Mouse (Mus musculus) myocyte (in vitro differentiated cells): ENCODE data around the gene Cpne5. TPM values are rescaled to one million over a fixed set of nuclear protein-coding genes. Genes with fewer than 3 reads are reported as not detected.

Source experiments
- H3K27me3 ChIP-seq: one replicate; pipeline ENCODE4 v1.6.1; 2011; ENCODE audit not compliant: control insufficient read depth, insufficient read depth, insufficient read length
- H3K36me3 ChIP-seq: one replicate; pipeline ENCODE4 v1.6.1; 2011; ENCODE audit not compliant: control insufficient read depth, insufficient read depth
- H3K4me2 ChIP-seq: one replicate; pipeline ENCODE4 v1.6.1; 2011; ENCODE audit warnings: low read depth, control low read depth
- H3K4me3 ChIP-seq: one replicate; pipeline ENCODE4 v1.5.1; 2011; ENCODE audit warnings: mild to moderate bottlenecking, control low read depth, moderate library complexity
- H3K79me2 ChIP-seq: one replicate; pipeline ENCODE4 v1.6.1; 2011; ENCODE audit not compliant: control insufficient read depth, insufficient read depth
- H3ac ChIP-seq: one replicate; pipeline ENCODE4 v1.6.1; 2011; ENCODE audit not compliant: control insufficient read depth, insufficient read length
- CEBPB ChIP-seq: IDR thresholded peaks from 2 replicates; pipeline ENCODE4 v1.6.1; 2011; ENCODE audit warnings: mild to moderate bottlenecking, moderate library complexity; ENCODE audit not compliant: poor library complexity, insufficient read depth, severe bottlenecking
- E2F4 ChIP-seq: IDR thresholded peaks from one replicate; pipeline ENCODE4 v1.6.1; 2011; ENCODE audit warnings: mild to moderate bottlenecking, control low read depth, moderate library complexity; ENCODE audit not compliant: insufficient read depth
- MAX ChIP-seq: IDR thresholded peaks from one replicate; pipeline ENCODE4 v1.6.1; 2011; ENCODE audit warnings: low read depth, mild to moderate bottlenecking, control low read depth
- MYOD1 ChIP-seq, 3 experiments: IDR thresholded peaks; one replicate each; pipeline ENCODE4 v1.6.1; 2011; ENCODE audit warnings: control low read depth in 2 of 3, low read depth in 2 of 3, mild to moderate bottlenecking in 2 of 3, moderate library complexity in 1 of 3; ENCODE audit not compliant: insufficient read length in 2 of 3, control insufficient read depth in 1 of 3
- MYOG ChIP-seq, 3 experiments: IDR thresholded peaks; one replicate each; pipeline ENCODE4 v1.6.1; 2011; ENCODE audit warnings: control low read depth in 2 of 3, low read depth in 2 of 3, mild to moderate bottlenecking in 2 of 3; ENCODE audit not compliant: insufficient read length in 2 of 3, control insufficient read depth in 1 of 3, insufficient read depth in 1 of 3
- POLR2A ChIP-seq: IDR thresholded peaks from one replicate; pipeline ENCODE4 v1.6.1; 2011; ENCODE audit warnings: low read depth, mild to moderate bottlenecking, control low read depth, moderate library complexity; ENCODE audit not compliant: insufficient read length
- POLR2AphosphoS2 ChIP-seq: IDR thresholded peaks from one replicate; pipeline ENCODE4 v1.6.1; 2011; ENCODE audit warnings: low read depth, control low read depth; ENCODE audit not compliant: insufficient read length
- REST ChIP-seq: IDR thresholded peaks from one replicate; pipeline ENCODE4 v1.6.1; 2011; ENCODE audit warnings: mild to moderate bottlenecking, control low read depth, moderate library complexity; ENCODE audit not compliant: insufficient read depth, insufficient read length
- SRF ChIP-seq: IDR thresholded peaks from one replicate; pipeline ENCODE4 v1.6.1; 2011; ENCODE audit warnings: low read depth; ENCODE audit not compliant: control insufficient read depth, insufficient read length
- TCF12 ChIP-seq: IDR thresholded peaks from one replicate; pipeline ENCODE4 v1.6.1; 2011; ENCODE audit warnings: mild to moderate bottlenecking, control low read depth; ENCODE audit not compliant: poor library complexity, insufficient read depth, severe bottlenecking
- TCF3 ChIP-seq: IDR thresholded peaks from one replicate; pipeline ENCODE4 v1.6.1; 2011; ENCODE audit warnings: low read depth, control low read depth; ENCODE audit not compliant: insufficient read length
- USF1 ChIP-seq: IDR thresholded peaks from one replicate; pipeline ENCODE4 v1.6.1; 2011; ENCODE audit warnings: low read depth, mild to moderate bottlenecking, control low read depth, moderate library complexity
- polyA plus RNA-seq: library from polyadenylated mRNA; unstranded; fragments of >200 nt; fragmentation: generic; extraction: Trizol; gene quantifications from one replicate; pipeline ENCODE4 v1.2.1, GENCODE M21; 2012; ENCODE audit warnings: missing spikeins

The Cpne5 gene
- polyA plus RNA-seq, 1 experiment = 0.56 TPM

DNA sequence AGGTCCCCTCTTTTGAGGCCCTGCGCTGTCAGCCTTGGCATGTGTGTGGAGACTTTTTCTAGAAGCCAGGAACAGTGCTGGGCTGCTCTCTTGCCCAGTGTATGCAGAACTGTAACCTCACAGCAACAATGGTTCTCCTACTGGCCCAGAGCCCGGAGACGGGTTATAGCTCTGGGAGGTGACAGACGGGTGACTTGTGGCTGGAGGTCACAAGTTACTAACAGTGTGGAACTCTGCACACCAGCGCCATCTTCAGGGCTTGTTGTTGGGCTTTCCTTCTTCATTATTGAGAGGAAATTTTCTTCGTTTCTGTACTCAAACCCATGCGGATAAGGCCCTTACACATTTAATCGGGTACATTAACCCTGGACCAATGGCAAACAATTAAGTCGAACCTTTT lies 11.5 kb upstream of the Cpne5 start:
- Histone ChIP-seq H3K79me2 (peaks cover 7% of the 10 kb centered on the region), H3ac (no peak overlapping the region), H3K4me2 (no peak overlapping the region), H3K4me3 (no peak overlapping the region), H3K27me3 (no peaks in the 10 kb centered on the region), H3K36me3 (no peaks in the 10 kb centered on the region)
- no peak for TF ChIP-seq CEBPB
- no peak for TF ChIP-seq POLR2A
- TF ChIP-seq E2F4 = no peak

DNA sequence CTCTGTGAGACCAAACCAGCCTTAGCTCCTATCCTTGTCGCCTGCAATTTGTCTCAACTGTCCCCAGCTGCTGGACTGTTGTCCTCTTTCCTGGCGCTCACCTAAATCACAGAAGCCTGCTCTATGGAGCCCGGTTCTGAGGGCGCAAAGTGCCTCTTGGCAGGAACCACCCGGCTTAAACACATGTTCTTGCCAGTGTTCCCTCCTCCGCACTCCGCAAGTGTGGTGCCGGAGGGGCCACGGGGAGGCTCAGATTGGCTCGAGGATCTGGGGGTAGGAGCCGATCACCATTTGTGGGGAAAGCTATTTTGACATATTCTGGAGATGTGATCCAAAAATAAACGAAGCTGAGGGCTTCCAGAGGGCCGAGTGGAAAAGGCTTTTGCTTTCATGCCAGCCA lies 9.9 kb upstream of the Cpne5 start:
- Histone ChIP-seq H3K79me2 (peaks cover 3% of the 10 kb centered on the region), H3K27me3 (peaks cover 5% of the 10 kb centered on the region), H3ac (no peak overlapping the region), H3K4me3 (no peak overlapping the region), H3K4me2 (no peak overlapping the region), H3K36me3 (no peaks in the 10 kb centered on the region)
- TF ChIP-seq MYOG (IDR thresholded peaks at IDR 0.05; ENCODE audit: control insufficient read depth in 1 of 3, insufficient read depth in 1 of 3, insufficient read length in 2 of 3, low read depth in 2 of 3) = no peak
- TF ChIP-seq MAX = no peak
- TF ChIP-seq E2F4 = no peak
- TF ChIP-seq USF1 = no peak

DNA sequence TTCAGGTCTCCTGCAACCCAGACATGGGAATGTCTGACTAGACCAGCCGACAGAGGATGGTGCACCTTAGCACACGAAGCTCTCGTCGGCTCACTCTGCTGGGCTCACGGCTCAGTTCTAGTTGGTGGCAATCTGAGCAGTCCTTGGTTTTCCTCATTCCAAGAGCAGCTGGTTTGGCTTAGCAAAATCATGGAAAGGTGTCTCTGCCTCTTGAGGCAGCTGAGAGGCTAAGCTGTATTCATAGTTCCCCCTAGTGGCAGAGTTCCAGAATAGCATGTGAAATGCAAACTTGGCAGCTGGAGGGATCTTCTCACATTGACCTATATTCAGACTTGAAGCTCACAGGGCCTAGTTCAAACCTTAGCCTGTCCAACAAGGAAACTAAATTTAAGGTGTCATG lies 8.6 kb upstream of the Cpne5 start:
- Histone ChIP-seq H3ac (no peak overlapping the region), H3K36me3 (no peaks in the 10 kb centered on the region), H3K79me2 (no peaks in the 10 kb centered on the region), H3K4me3 (no peak overlapping the region), H3K4me2 (no peak overlapping the region), H3K27me3 (peaks cover 5% of the 10 kb centered on the region)
- TF ChIP-seq MYOD1 (IDR thresholded peaks at IDR 0.05; ENCODE audit: control insufficient read depth in 1 of 3, insufficient read length in 2 of 3, low read depth in 2 of 3) (no peak), MYOG (IDR thresholded peaks at IDR 0.05; ENCODE audit: control insufficient read depth in 1 of 3, insufficient read depth in 1 of 3, insufficient read length in 2 of 3, low read depth in 2 of 3) (peak in 2 of 3 experiments; percentile 32 to 53), POLR2A (no peak)

DNA sequence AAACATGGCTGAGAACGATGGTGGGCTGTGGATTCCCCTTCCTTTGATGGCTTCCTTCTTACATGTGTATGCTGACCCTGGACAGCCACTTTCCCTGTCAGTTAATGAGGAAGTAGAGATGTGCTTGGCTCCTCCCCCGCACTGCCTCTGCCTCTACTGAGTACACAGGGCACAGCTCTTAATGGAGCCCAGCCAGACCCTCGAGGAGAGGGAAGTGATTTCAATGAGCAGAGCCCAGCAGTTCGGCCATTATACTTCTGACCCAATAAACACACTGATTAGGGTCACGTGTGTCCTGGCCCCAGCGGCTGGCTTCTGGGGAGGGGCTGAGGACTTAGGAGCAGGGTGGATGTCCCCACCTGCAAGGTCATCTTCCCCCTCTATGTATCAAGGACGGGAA lies 7.8 kb upstream of the Cpne5 start:
- H3K27me3 ChIP-seq = peaks cover 5% of the 10 kb centered on the region
- H3ac ChIP-seq = no peak overlapping the region
- no peaks in the 10 kb centered on the region for H3K79me2 ChIP-seq
- no peaks in the 10 kb centered on the region for H3K36me3 ChIP-seq
- no peak overlapping the region for H3K4me2 ChIP-seq
- H3K4me3 ChIP-seq = no peak overlapping the region
- TF ChIP-seq TCF3 = no peak
- no peak for TF ChIP-seq POLR2A
- no peak for TF ChIP-seq MYOG (IDR thresholded peaks at IDR 0.05; ENCODE audit: control insufficient read depth in 1 of 3, insufficient read depth in 1 of 3, insufficient read length in 2 of 3, low read depth in 2 of 3)
- no peak for TF ChIP-seq USF1
- TF ChIP-seq TCF12 = no peak
- TF ChIP-seq REST = no peak
- no peak for TF ChIP-seq E2F4
- TF ChIP-seq SRF = no peak
- no peak for TF ChIP-seq MAX

DNA sequence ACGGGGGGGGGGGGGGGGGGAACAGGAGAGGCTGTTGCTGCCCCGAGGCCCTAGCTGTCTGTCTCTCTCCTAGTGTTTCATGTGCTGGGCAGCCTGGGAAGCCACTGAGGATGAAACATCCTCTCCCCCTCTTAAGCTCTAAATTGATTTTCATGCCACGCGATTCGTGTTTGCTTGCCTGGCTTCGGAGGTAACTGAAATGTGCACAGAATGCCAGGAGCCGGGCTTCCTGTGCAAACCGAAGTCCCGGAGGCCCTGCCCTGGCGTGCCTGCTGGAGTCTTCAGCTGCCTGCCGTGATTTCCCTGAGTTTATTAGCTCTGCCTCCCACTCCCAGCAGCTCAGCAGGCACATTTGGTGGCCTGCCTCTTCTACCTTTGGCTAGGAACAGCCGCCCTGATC lies 6.9 kb upstream of the Cpne5 start:
- Histone ChIP-seq H3K27me3 (peaks cover 10% of the 10 kb centered on the region), H3K4me2 (no peak overlapping the region), H3K79me2 (no peaks in the 10 kb centered on the region), H3ac (no peak overlapping the region), H3K36me3 (no peaks in the 10 kb centered on the region), H3K4me3 (no peak overlapping the region)
- TF ChIP-seq USF1 (no peak), SRF (no peak), E2F4 (no peak), CEBPB (no peak), POLR2AphosphoS2 (no peak), TCF12 (no peak), POLR2A (no peak), TCF3 (no peak), MAX (no peak), MYOD1 (IDR thresholded peaks at IDR 0.05; ENCODE audit: control insufficient read depth in 1 of 3, insufficient read length in 2 of 3, low read depth in 2 of 3) (no peak), MYOG (IDR thresholded peaks at IDR 0.05; ENCODE audit: control insufficient read depth in 1 of 3, insufficient read depth in 1 of 3, insufficient read length in 2 of 3, low read depth in 2 of 3) (no peak)

DNA sequence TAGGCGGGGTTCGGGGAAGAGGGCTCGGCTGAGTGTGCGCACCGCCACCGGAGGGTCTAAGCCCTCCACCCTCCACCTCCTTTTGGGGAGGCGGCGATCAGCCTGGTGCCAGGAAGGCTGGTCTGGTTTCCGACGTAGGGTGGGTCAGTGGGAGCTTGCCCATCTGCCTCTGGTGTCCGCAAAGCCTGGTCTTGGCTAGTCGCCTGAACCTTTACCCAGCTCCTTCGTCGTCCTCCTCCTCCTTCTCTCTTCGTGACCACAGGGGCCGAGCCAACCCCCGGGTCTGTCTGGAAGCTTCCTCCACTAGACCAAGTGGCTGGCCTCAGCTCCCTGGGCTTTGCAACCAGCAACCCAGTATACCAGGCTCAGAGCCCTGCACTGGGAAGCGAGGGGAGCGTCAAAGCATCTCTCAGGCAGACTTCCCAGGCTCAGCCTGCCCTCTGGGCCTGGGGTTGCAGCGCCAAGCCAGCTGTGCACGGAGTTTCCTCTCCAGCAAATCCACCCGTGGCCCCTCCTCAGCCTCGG lies 516 bp upstream of the Cpne5 start:
- peak overlapping the region; percentile 6 for H3K4me2 ChIP-seq
- H3K4me3 ChIP-seq = no peak overlapping the region
- no peaks in the 10 kb centered on the region for H3K36me3 ChIP-seq
- no peak for TF ChIP-seq TCF3
- no peak for TF ChIP-seq USF1
- no peak for TF ChIP-seq TCF12
- no peak for TF ChIP-seq POLR2AphosphoS2
- TF ChIP-seq CEBPB = no peak
- no peak for TF ChIP-seq E2F4
- no peak for TF ChIP-seq MYOG (IDR thresholded peaks at IDR 0.05; ENCODE audit: control insufficient read depth in 1 of 3, insufficient read depth in 1 of 3, insufficient read length in 2 of 3, low read depth in 2 of 3)
- TF ChIP-seq MAX = no peak
- no peak for TF ChIP-seq MYOD1 (IDR thresholded peaks at IDR 0.05; ENCODE audit: control insufficient read depth in 1 of 3, insufficient read length in 2 of 3, low read depth in 2 of 3)
- TF ChIP-seq REST = no peak
- no peak for TF ChIP-seq POLR2A
- TF ChIP-seq SRF = no peak
- peaks cover 60% of the 10 kb centered on the region for H3K27me3 ChIP-seq
- no peak overlapping the region for H3ac ChIP-seq
- H3K79me2 ChIP-seq = no peaks in the 10 kb centered on the region
